Mouse (Mus musculus) G1E (cell line): ENCODE data around the gene Xndc1. TPM values are rescaled to one million over a fixed set of nuclear protein-coding genes. Genes with fewer than 3 reads are reported as not detected.

ENCODE experiments used
- ATAC-seq: 2 replicates; pipeline ENCODE4 v1.8.0; 2016; ENCODE audit warnings: mild to moderate bottlenecking; ENCODE audit not compliant: insufficient number of reproducible peaks, poor library complexity, low FRiP score, severe bottlenecking; ENCODE audit errors: extremely low read depth
- DNase-seq: peaks from one replicate; pipeline ENCODE4 v3.0.0; 2012; ENCODE audit warnings: low spot score
- H3K27me3 ChIP-seq: 2 replicates; pipeline ENCODE4 v1.6.1; 2012; ENCODE audit warnings: mild to moderate bottlenecking, low read length, inconsistent platforms; ENCODE audit not compliant: insufficient read depth
- H3K36me3 ChIP-seq: replicated peaks from 2 replicates; pipeline ENCODE3; 2012; ENCODE audit warnings: mild to moderate bottlenecking, inconsistent platforms
- H3K4me1 ChIP-seq: 2 replicates; pipeline ENCODE4 v1.6.1; 2012; ENCODE audit warnings: low read depth, low read length, inconsistent platforms, mixed read lengths; ENCODE audit not compliant: insufficient read depth
- H3K4me3 ChIP-seq: 2 replicates; pipeline ENCODE4 v1.5.1; 2012; ENCODE audit warnings: low read depth, mild to moderate bottlenecking, inconsistent platforms, low read length, moderate library complexity, mixed read lengths
- H3K9me3 ChIP-seq: replicated peaks from 2 replicates; pipeline ENCODE4 v1.6.1; 2012; ENCODE audit warnings: inconsistent platforms
- CTCF ChIP-seq: IDR thresholded peaks from 2 replicates; pipeline ENCODE4 v1.5.1; 2012; ENCODE audit warnings: low read depth, low read length, inconsistent platforms, mixed read lengths
- GATA1 ChIP-seq: IDR thresholded peaks from 2 replicates; pipeline ENCODE4 v1.6.1; 2012; ENCODE audit warnings: borderline replicate concordance, low read length, inconsistent platforms, mixed read lengths
- GATA2 ChIP-seq: IDR thresholded peaks from 2 replicates; pipeline ENCODE4 v1.6.1; 2012; ENCODE audit warnings: low read depth, low read length, inconsistent platforms, borderline replicate concordance
- POLR2AphosphoS5 ChIP-seq: IDR thresholded peaks from 2 replicates; pipeline ENCODE4 v1.6.1; 2012; ENCODE audit warnings: low read depth, low read length, inconsistent platforms; ENCODE audit not compliant: insufficient replicate concordance
- TAL1 ChIP-seq: conservative IDR thresholded peaks from 2 replicates; pipeline ENCODE4 v1.6.1; 2012; ENCODE audit warnings: low read depth, low read length, inconsistent platforms, mixed read lengths
- polyA plus RNA-seq: library from polyadenylated mRNA; stranded (reverse); fragments of >175 nt; gene quantifications from 2 replicates; pipeline ENCODE4 v1.2.3, GENCODE M21; 2012
- total RNA-seq, 2 experiments: library from RNA; stranded (forward) in 1 of 2; stranded (reverse) in 1 of 2; fragments of 200-1000 nt in 1 of 2; fragments of >200 nt in 1 of 2; fragmentation: Nextera tagmentation in 1 of 2; gene quantifications; 2 replicates each; pipeline ENCODE4 v1.2.3; 2014 to 2017

Xndc1 gene
- total and polyA plus RNA-seq, 3 experiments: 29.7 to 45.5 (median 39.4) TPM

GRCm38 (mm10) chr7:102061353-102061752 lies 4.0 kb upstream of the Xndc1 start:
- DNase-seq (no peak), ATAC-seq (no peak)
- no peak for TF ChIP-seq GATA1
- TF ChIP-seq GATA2: no peak
- TF ChIP-seq POLR2AphosphoS5: no peak
- TF ChIP-seq CTCF: no peak
- no peak for TF ChIP-seq TAL1
- H3K4me3 ChIP-seq: no peak overlapping the region
- H3K4me1 ChIP-seq: peaks cover 21% of the 10 kb centered on the region
- no peaks in the 10 kb centered on the region for H3K9me3 ChIP-seq
- peaks cover 33% of the 10 kb centered on the region for H3K36me3 ChIP-seq
- no peaks in the 10 kb centered on the region for H3K27me3 ChIP-seq

DNA sequence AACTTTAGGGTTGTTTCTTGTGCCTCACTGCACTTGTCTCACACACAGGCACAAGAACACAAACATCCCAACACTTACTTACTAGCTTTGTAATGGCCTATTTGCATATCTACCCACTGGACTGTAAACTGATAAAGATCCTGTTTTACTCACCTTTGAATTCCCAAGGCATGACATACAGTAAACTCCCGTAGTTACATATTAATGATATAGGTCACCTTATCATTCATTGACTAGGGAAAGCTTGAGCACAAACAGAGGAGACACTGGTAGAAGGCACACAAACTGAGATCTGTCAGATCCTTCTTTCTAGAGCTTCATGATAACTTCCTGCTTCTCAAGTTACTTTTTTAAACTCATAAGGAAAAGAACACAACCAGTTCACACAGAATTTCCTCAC lies 3.1 kb upstream of the Xndc1 start:
- Histone ChIP-seq H3K36me3 (peaks cover 27% of the 10 kb centered on the region), H3K27me3 (no peaks in the 10 kb centered on the region), H3K9me3 (no peaks in the 10 kb centered on the region), H3K4me3 (no peak overlapping the region), H3K4me1 (peaks cover 27% of the 10 kb centered on the region)
- TF ChIP-seq GATA2 (no peak), CTCF (no peak), TAL1 (no peak), POLR2AphosphoS5 (no peak)
- ATAC-seq (no peak), DNase-seq (no peak)

DNA sequence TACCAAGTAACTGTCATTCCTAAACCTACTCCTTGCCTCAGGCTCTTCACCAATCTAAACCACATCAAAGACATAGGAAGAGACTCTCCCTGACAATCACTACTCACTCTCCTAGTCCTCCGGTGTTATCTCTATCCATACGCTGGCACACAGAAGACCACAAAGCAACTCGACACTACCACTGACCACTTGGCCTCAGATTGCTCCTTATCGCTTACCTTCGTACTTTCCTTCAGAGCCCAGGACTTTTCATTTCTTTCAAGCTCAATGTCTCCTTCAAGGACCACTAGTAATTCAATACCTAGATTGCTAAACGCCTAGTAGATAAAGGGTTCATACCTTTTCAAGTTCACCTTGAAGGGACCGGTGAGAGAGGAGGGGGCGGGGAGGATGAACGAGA lies 1.4 kb upstream of the Xndc1 start:
- Histone ChIP-seq H3K27me3 (no peaks in the 10 kb centered on the region), H3K4me1 (peaks cover 31% of the 10 kb centered on the region), H3K4me3 (peak overlapping the region; percentile 72; the same call in 1 of the 2 replicates), H3K9me3 (no peaks in the 10 kb centered on the region), H3K36me3 (peaks cover 33% of the 10 kb centered on the region)
- ATAC-seq (no peak), DNase-seq (no peak)
- TF ChIP-seq GATA2 (no peak), GATA1 (no peak), CTCF (no peak), POLR2AphosphoS5 (no peak), TAL1 (no peak)

- ATAC-seq (no peak), DNase-seq (no peak)
- no peak for TF ChIP-seq CTCF
- no peak for TF ChIP-seq GATA2
- no peak for TF ChIP-seq TAL1
- TF ChIP-seq GATA1: no peak
- TF ChIP-seq POLR2AphosphoS5: no peak
- H3K4me3 ChIP-seq: peak overlapping the region; percentile 72
- H3K4me1 ChIP-seq: peaks cover 34% of the 10 kb centered on the region
- H3K9me3 ChIP-seq: no peaks in the 10 kb centered on the region
- no peaks in the 10 kb centered on the region for H3K27me3 ChIP-seq
- H3K36me3 ChIP-seq: peaks cover 30% of the 10 kb centered on the region
Measured at GRCm38 (mm10) chr7:102064655-102065045, 661 bp upstream of the Xndc1 start.

DNA sequence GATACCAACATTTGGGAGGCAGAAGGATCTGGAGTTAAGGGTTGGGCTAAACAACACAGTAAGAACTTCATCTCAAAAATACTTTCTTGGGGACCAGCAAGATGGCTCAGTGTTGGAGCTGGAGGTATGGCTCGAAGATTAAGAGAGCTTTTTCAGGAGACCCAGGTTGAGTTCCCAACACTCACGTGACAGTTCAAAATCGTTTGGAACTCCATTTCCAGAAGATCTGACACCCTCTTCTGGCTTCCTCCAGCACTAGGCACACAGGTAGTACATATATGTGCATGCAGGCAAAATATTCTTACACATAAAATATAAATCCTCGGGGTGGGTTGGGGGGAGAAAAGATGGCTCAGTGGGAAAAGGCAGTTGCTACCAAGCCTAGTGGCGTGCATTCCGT lies 1.1 kb downstream of the Xndc1 start:
- H3K4me3 ChIP-seq: peak overlapping the region; percentile 72
- TF ChIP-seq GATA1 (no peak), TAL1 (no peak)
- DNase-seq (no peak), ATAC-seq (no peak)
- H3K36me3 ChIP-seq: peaks cover 38% of the 10 kb centered on the region
- no peaks in the 10 kb centered on the region for H3K9me3 ChIP-seq
- H3K4me1 ChIP-seq: peaks cover 32% of the 10 kb centered on the region
- no peaks in the 10 kb centered on the region for H3K27me3 ChIP-seq

GRCm38 (mm10) chr7:102076714-102077296 lies 11.5 kb downstream of the Xndc1 start:
- H3K4me1 ChIP-seq: peaks cover 2% of the 10 kb centered on the region; the same call in 1 of the 2 replicates
- no peak overlapping the region for H3K4me3 ChIP-seq
- H3K27me3 ChIP-seq: no peaks in the 10 kb centered on the region
- peaks cover 93% of the 10 kb centered on the region for H3K36me3 ChIP-seq
- no peak for TF ChIP-seq GATA2
- no peak for TF ChIP-seq GATA1
- TF ChIP-seq POLR2AphosphoS5: no peak
- TF ChIP-seq CTCF: no peak
- no peak for TF ChIP-seq TAL1
- H3K9me3 ChIP-seq: no peaks in the 10 kb centered on the region
- DNase-seq (no peak), ATAC-seq (no peak)

- Histone ChIP-seq H3K27me3 (no peaks in the 10 kb centered on the region), H3K4me1 (peaks cover 2% of the 10 kb centered on the region; the same call in 1 of the 2 replicates), H3K9me3 (no peaks in the 10 kb centered on the region), H3K4me3 (no peak overlapping the region), H3K36me3 (peaks cover 93% of the 10 kb centered on the region)
- no peak for DNase-seq
- no peak for ATAC-seq
- TF ChIP-seq GATA1 (no peak), TAL1 (no peak), POLR2AphosphoS5 (no peak), CTCF (peak; percentile 29; the same call in 1 of the 2 replicates)
Measured at GRCm38 (mm10) chr7:102078517-102078916, 13.2 kb downstream of the Xndc1 start.
